In the genomic region with DNA sequence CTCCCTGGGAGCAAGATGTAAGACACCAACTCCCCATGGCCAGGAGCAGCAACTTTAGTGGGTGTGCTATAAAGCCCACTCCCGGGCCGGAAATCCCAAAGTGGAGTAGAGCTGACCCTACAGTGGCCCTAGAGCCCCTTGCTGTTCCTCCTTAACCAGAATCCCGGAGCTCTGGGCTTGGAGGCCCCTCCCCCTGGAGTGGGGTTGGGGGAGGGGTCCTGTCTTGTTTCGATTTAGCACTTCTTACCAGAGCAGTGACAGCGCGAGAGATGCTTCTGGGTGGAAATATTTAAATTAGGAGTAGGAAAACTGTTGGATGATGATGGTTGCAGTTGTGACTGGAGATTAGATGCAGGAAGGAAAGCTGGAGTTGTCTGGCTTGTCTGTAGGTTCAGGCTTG, we compare ENCODE assay signal across 24 mouse cellular contexts. TPM values are rescaled to one million over a fixed set of nuclear protein-coding genes. Genes with fewer than 3 reads are reported as not detected.
DNase-seq lines count a peak whose midpoint lies in the region; ATAC-seq and TF ChIP-seq lines count a peak whose summit lies in the region.
"Had no signal": no experiment of that assay in that cellular context is flagged by ENCODE, and none has a peak within 500 bp of the region (broad histone marks: within the 10 kb centered on the region; RNA-seq: fewer than 3 reads in every experiment).

No protein-coding gene starts in this region.

- peaks cover 75% of the 10 kb centered on the region for H3K36me3 ChIP-seq in midbrain, embryonic 10.5 days
- H3K36me3 ChIP-seq in midbrain, postnatal 0 days (ENCODE audit: insufficient read depth, low read length): peaks cover 28% of the 10 kb centered on the region
- H3K36me3 ChIP-seq in embryonic facial prominence, embryonic 11.5 days (replicated peaks; ENCODE audit: control insufficient read depth, insufficient read depth, low read depth, low read length): peaks cover 3% of the 10 kb centered on the region
- H3K36me3 ChIP-seq in limb, embryonic 10.5 days: peaks cover 77% of the 10 kb centered on the region

- H3K27me3 ChIP-seq in midbrain, embryonic 10.5 days (ENCODE audit: low read depth, poor library complexity, severe bottlenecking): no peaks in the 10 kb centered on the region
- H3K27me3 ChIP-seq in midbrain, postnatal 0 days (ENCODE audit: insufficient read depth, low read length): no peaks in the 10 kb centered on the region
- no peaks in the 10 kb centered on the region for H3K27me3 ChIP-seq in embryonic facial prominence, embryonic 11.5 days (ENCODE audit: control insufficient read depth, insufficient read depth, low read length)
- H3K27me3 ChIP-seq in limb, embryonic 10.5 days (ENCODE audit: low read depth, poor library complexity, severe bottlenecking): no peaks in the 10 kb centered on the region
- H3K27me3 ChIP-seq: embryonic facial prominence, embryonic 12.5 days; limb, embryonic 13.5 days; neural tube, embryonic 13.5 days had no signal

- H3K4me3 ChIP-seq in midbrain, embryonic 10.5 days: no peak overlapping the region
- no peak overlapping the region for H3K4me3 ChIP-seq in midbrain, postnatal 0 days (ENCODE audit: low read depth, low read length)
- H3K4me3 ChIP-seq in embryonic facial prominence, embryonic 11.5 days (ENCODE audit: low read depth, low read length): no peak overlapping the region
- no peak overlapping the region for H3K4me3 ChIP-seq in limb, embryonic 10.5 days
- no peak overlapping the region for H3K4me3 ChIP-seq in gastrocnemius, adult 2 months
- H3K4me3 ChIP-seq: embryonic facial prominence, embryonic 12.5 days; erythroblast, embryonic 14.5 days; layer of hippocampus, adult 2 months; limb, embryonic 13.5 days; neural tube, embryonic 13.5 days had no signal

- intact Hi-C loops in gastrocnemius, adult 2 months (cut with DNase I): loop anchor here (2.0 kb wide), 1 partner anchor 34 kb away; no protein-coding TSS in a partner anchor

- peaks cover 30% of the 10 kb centered on the region for H3K4me1 ChIP-seq in midbrain, embryonic 10.5 days
- 0 out of 2 replicates have a peak, but pooled peaks cover 5% of the 10 kb centered on the region for H3K4me1 ChIP-seq in midbrain, postnatal 0 days (ENCODE audit: insufficient read depth, low read length)
- peaks cover 7% of the 10 kb centered on the region for H3K4me1 ChIP-seq in embryonic facial prominence, embryonic 11.5 days (ENCODE audit: control insufficient read depth, insufficient read depth, low read length)
- H3K4me1 ChIP-seq in limb, embryonic 10.5 days: peaks cover 37% of the 10 kb centered on the region

- ATAC-seq in midbrain, postnatal 0 days (ENCODE audit: low FRiP score): no peak
- ATAC-seq in embryonic facial prominence, embryonic 11.5 days (replicated peaks; ENCODE audit: insufficient number of reproducible peaks, low FRiP score, low TSS enrichment, low read depth): no peak
- ATAC-seq: inflammation-experienced regulatory T-cells, adult 6 months; lung, postnatal 0 days had no signal

- H3K9me3 ChIP-seq in midbrain, embryonic 10.5 days (replicated peaks): no peaks in the 10 kb centered on the region
- H3K9me3 ChIP-seq in midbrain, postnatal 0 days (ENCODE audit: low read length): no peaks in the 10 kb centered on the region
- no peaks in the 10 kb centered on the region for H3K9me3 ChIP-seq in embryonic facial prominence, embryonic 11.5 days (replicated peaks; ENCODE audit: control insufficient read depth, low read length)
- no peaks in the 10 kb centered on the region for H3K9me3 ChIP-seq in limb, embryonic 10.5 days (replicated peaks)
- H3K9me3 ChIP-seq: embryonic facial prominence, embryonic 12.5 days; limb, embryonic 13.5 days; neural tube, embryonic 13.5 days had no signal

- no peak overlapping the region for H3K9ac ChIP-seq in midbrain, postnatal 0 days (replicated peaks; ENCODE audit: low read length, poor library complexity, severe bottlenecking)
- H3K9ac ChIP-seq in embryonic facial prominence, embryonic 11.5 days (replicated peaks; ENCODE audit: low read length): no peak overlapping the region; the same call in 1 of the 2 replicates
- H3K9ac ChIP-seq: embryonic facial prominence, embryonic 12.5 days; limb, embryonic 13.5 days; liver, embryonic 14.5 days; neural tube, embryonic 13.5 days had no signal

- WGBS in midbrain, embryonic 10.5 days: 49% methylated on average over 6 of the region's 6 CpGs
- 38% methylated on average over 6 of the region's 6 CpGs for WGBS in midbrain, postnatal 0 days
- WGBS in embryonic facial prominence, embryonic 11.5 days: 26% methylated on average over 6 of the region's 6 CpGs
- 30% methylated on average over 6 of the region's 6 CpGs for WGBS in limb, embryonic 10.5 days

- TF ChIP-seq CTCF in midbrain, postnatal 0 days (IDR thresholded peaks at IDR 0.05): no peak
- no peak for TF ChIP-seq CTCF in gastrocnemius, adult 2 months (IDR thresholded peaks at IDR 0.05)

- peak overlapping the region; percentile 46; the same call in 1 of the 2 replicates for H3K27ac ChIP-seq in midbrain, embryonic 10.5 days (replicated peaks)
- no peak overlapping the region for H3K27ac ChIP-seq in midbrain, postnatal 0 days (ENCODE audit: low read depth, low read length)
- H3K27ac ChIP-seq in embryonic facial prominence, embryonic 11.5 days (replicated peaks; ENCODE audit: low read depth, low read length): no peak overlapping the region
- H3K27ac ChIP-seq in limb, embryonic 10.5 days: peak overlapping the region; percentile 68; the same call in 1 of the 2 replicates
- H3K27ac ChIP-seq in gastrocnemius, adult 2 months: no peak overlapping the region
- H3K27ac ChIP-seq: layer of hippocampus, adult 2 months; limb, embryonic 13.5 days; liver, embryonic 14.5 days; neural tube, embryonic 13.5 days had no signal

- H3K4me2 ChIP-seq in midbrain, postnatal 0 days (ENCODE audit: low read depth, low read length, poor library complexity, severe bottlenecking): no peak overlapping the region
- no peak overlapping the region for H3K4me2 ChIP-seq in embryonic facial prominence, embryonic 11.5 days (ENCODE audit: low read depth, low read length)
- H3K4me2 ChIP-seq: embryonic facial prominence, embryonic 12.5 days; limb, embryonic 13.5 days; neural tube, embryonic 13.5 days had no signal

- no peak for DNase-seq in midbrain, embryonic 10.5 days (ENCODE audit: low spot score)
- no peak for DNase-seq in midbrain, postnatal 0 days (ENCODE audit: low spot score)
- peak; percentile 50 for DNase-seq in embryo, embryonic 11 days
- peak; percentile 56 for DNase-seq in embryonic facial prominence, embryonic 11.5 days (ENCODE audit: low spot score)
- DNase-seq in limb, embryonic 10.5 days (ENCODE audit: low spot score): no peak
- DNase-seq in ovary, adult 18-20 months (ENCODE audit: low spot score): no peak
- DNase-seq in gastrocnemius, adult 2 months: no peak
- DNase-seq: adrenal gland, adult 2 months; cerebellum, postnatal 10 days; gastrocnemius, postnatal 14 days; heart, adult 18-20 months; heart, postnatal 36 days; kidney, adult 2 months; kidney, postnatal 10 days; spleen, adult 18-20 months; thymus, postnatal 36 days had no signal

RNA-seq across cellular contexts. Expression of gene Pgpep1l, which starts 35.5 kb away (rescaled TPM):
- polyA plus RNA-seq in midbrain, embryonic 10.5 days (2016; fragmentation: Nextera tagmentation; extraction: Ambion mirVana): not detected in 2 replicates
- 1.2 TPM in 1 of 2 replicates, not detected in the other for total RNA-seq in midbrain, postnatal 0 days (2014; rRNA removed)
- polyA plus RNA-seq in midbrain, postnatal 0 days (2015; fragmentation: Nextera tagmentation; extraction: Ambion mirVana): not detected in 2 replicates
- not detected in 2 replicates for polyA plus RNA-seq in embryonic facial prominence, embryonic 11.5 days (2014; fragmentation: Nextera tagmentation; extraction: Ambion mirVana)
- polyA plus RNA-seq in limb, embryonic 10.5 days (2016; fragmentation: Nextera tagmentation; extraction: Ambion mirVana): not detected in 2 replicates
- 1 to 10 TPM; 1.9 to 3.9 TPM for total RNA-seq in gastrocnemius, adult 2 months (2021)
- total RNA-seq: adrenal gland, adult 2 months; heart, adult 18-20 months had no signal
- polyA plus RNA-seq: adrenal gland, adult 2 months; embryonic facial prominence, embryonic 12.5 days; erythroblast, embryonic 14.5 days; limb, embryonic 13.5 days; liver, embryonic 14.5 days; lung, postnatal 0 days; neural tube, embryonic 13.5 days had no signal

RNA-seq across cellular contexts. Expression of gene Fam169b, which starts 45.1 kb away (rescaled TPM):
- 0.26 and 0.30 TPM in 2 replicates for polyA plus RNA-seq in midbrain, embryonic 10.5 days (2016; fragmentation: Nextera tagmentation; extraction: Ambion mirVana)
- not detected in 2 replicates for total RNA-seq in midbrain, postnatal 0 days (2014; rRNA removed)
- polyA plus RNA-seq in midbrain, postnatal 0 days (2015; fragmentation: Nextera tagmentation; extraction: Ambion mirVana): 0.26 TPM in 1 of 2 replicates, not detected in the other
- polyA plus RNA-seq in embryonic facial prominence, embryonic 11.5 days (2014; fragmentation: Nextera tagmentation; extraction: Ambion mirVana): 1.7 and 2.0 TPM in 2 replicates
- polyA plus RNA-seq in limb, embryonic 10.5 days (2016; fragmentation: Nextera tagmentation; extraction: Ambion mirVana): 0.36 and 1.2 TPM in 2 replicates
- total RNA-seq in gastrocnemius, adult 2 months (2021): under 1 TPM in 1 of 2 experiments, not detected in 1; 0.08 TPM
- total RNA-seq: adrenal gland, adult 2 months had no signal
- polyA plus RNA-seq: erythroblast, embryonic 14.5 days had no signal

Comparison
In these comparisons a context has a peak if more than half of its experiments do, and no peak if none do; other contexts are left out.
1. H3K27ac ChIP-seq: peak in midbrain, embryonic 10.5 days (single experiment) and limb, embryonic 10.5 days (single experiment); none in midbrain, postnatal 0 days (single experiment), embryonic facial prominence, embryonic 11.5 days (single experiment) and gastrocnemius, adult 2 months (single experiment).
2. DNase-seq: peak in embryo, embryonic 11 days (single experiment) and embryonic facial prominence, embryonic 11.5 days (single experiment); none in midbrain, embryonic 10.5 days (single experiment), midbrain, postnatal 0 days (single experiment), limb, embryonic 10.5 days (single experiment), ovary, adult 18-20 months (single experiment) and gastrocnemius, adult 2 months (single experiment).